Mouse (Mus musculus) liver, adult 2 months (tissue): ENCODE measurements at regions not wholly inside any gene's neighbourhood (a gene's known extent, or its start where the extent isn't known, plus 50 kb on each side); places are given as distances from the start of the nearest gene placed in this dataset.

Experiments used
- CTCF ChIP-seq: fragments of 200-500 bp; IDR thresholded peaks from 2 replicates; pipeline ENCODE4 v1.5.1; 2011; ENCODE audit warnings: low read depth, low read length, control low read depth
- POLR2A ChIP-seq: fragments of 200-500 bp; IDR thresholded peaks from 2 replicates; pipeline ENCODE4 v1.6.1; 2011; ENCODE audit warnings: low read length, control low read depth; ENCODE audit not compliant: insufficient read depth; ENCODE audit errors: extremely low read depth

DNA sequence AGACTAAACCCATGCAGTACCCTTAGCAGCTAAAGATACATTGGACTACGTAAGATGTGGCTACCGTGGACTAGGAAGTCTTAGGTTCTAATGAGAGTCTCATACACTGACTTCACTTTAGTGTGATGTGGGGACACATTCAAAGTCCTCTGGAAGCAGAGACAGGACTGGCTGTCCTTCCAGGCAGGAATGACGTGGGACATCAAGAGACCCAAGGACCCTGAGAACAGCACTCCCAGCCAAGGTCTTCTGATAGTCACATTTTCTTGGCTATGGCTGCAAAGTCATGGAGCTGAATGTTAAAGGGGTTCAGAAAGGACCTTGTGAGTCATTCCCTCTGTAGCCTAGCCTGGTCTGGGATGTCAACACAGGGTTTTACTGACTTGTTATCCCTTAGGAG, 250.6 kb upstream of the Rora start:
- TF ChIP-seq POLR2A, result no peak
- no peak for TF ChIP-seq CTCF
